Mouse (Mus musculus) olfactory bulb, adult 2 months (tissue): ENCODE measurements around the gene Chmp2a. TPM values are rescaled to one million over a fixed set of nuclear protein-coding genes. Genes with fewer than 3 reads are reported as not detected.
"Not testable (repeated sequence)": the region's sequence is repeated elsewhere in the genome, so short reads cannot be mapped to it uniquely, and the experiment has no call there.

Source experiments
- H3K27ac ChIP-seq: fragments of 200-500 bp; 2 replicates; pipeline ENCODE4 v1.5.1; 2012; ENCODE audit warnings: low read depth, low read length; ENCODE audit not compliant: insufficient read depth
- H3K4me1 ChIP-seq: fragments of 200-500 bp; 2 replicates; pipeline ENCODE4 v1.6.1; 2012; ENCODE audit warnings: low read length; ENCODE audit not compliant: control insufficient read depth, insufficient read depth
- H3K4me3 ChIP-seq: fragments of 200-500 bp; 2 replicates; pipeline ENCODE4 v1.5.1; 2012; ENCODE audit warnings: mild to moderate bottlenecking, low read depth, low read length, moderate library complexity; ENCODE audit not compliant: insufficient read depth
- CTCF ChIP-seq: fragments of 200-500 bp; IDR thresholded peaks from 2 replicates; pipeline ENCODE4 v1.5.1; 2012; ENCODE audit warnings: low read depth, mild to moderate bottlenecking, low read length, moderate library complexity; ENCODE audit not compliant: insufficient read depth
- POLR2A ChIP-seq: fragments of 200-500 bp; IDR thresholded peaks from 2 replicates; pipeline ENCODE4 v1.6.1; 2012; ENCODE audit warnings: mild to moderate bottlenecking, low read depth, low read length, moderate library complexity; ENCODE audit not compliant: insufficient read depth
- WGBS: fragments of 180-500 bp; shearing (Covaris S2); methylation state at CpG from one replicate; pipeline ENCODE4 v1.1.7; 2018; 5-methylcytosine and 5-hydroxymethylcytosine counted together
- polyA plus RNA-seq: library from polyadenylated mRNA; stranded (reverse); fragments of >200 nt; gene quantifications from 2 replicates; pipeline ENCODE4 v1.2.4, GENCODE M21; 2012; ENCODE audit warnings: low replicate concordance; ENCODE audit not compliant: missing spikeins, insufficient read depth, insufficient read length

Chmp2a gene
- polyA plus RNA-seq = not detected in 2 replicates

DNA sequence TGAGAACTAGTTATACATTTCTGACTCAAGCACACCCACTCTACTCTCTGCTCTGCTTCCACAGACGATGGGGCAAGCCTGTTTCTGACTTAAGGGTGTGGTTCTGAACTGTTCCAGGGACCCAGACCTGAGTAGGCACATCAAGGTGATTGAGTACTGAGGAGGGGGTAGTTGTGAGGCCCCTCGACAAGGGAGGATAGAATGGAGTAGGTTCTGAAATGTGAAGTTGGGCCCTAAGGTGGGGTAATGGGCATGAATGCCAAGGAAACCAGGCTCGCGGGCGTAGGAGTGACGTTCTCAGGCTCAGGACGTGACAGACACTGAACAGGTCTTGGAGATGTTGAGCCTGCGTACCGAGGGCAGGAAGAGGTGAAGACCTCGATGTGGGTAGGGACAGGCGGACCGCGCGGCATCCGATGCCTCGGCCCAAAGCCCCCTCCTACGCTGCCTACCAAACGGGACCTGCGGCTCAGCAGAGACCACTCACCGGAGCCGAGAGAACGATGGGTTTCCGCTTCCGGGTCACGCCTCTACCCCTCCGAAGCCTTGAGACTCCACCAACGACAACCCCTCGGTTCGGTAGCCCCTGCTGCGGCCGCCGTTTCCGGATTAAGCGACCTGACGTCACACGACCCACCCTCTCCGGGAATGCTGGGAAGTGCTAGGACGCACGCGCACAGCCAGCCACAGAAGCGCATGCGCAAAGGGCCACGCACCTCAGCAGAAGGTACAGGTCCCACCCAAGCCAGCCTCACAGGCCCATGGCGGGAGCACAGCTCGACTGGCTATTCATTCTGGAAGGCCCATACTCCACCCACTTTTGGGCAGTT lies at the start of gene Chmp2a:
Gene Chmp2a (minus strand): TSS at position 660 of the 830 bp plus-strand sequence.
- WGBS = under 1% methylated on average over 45 of the region's 45 CpGs
- H3K27ac ChIP-seq = peak within 1 kb of the TSS; percentile 87
- peaks cover 17% of the 10 kb centered on the region for H3K4me1 ChIP-seq
- peak within 1 kb of the TSS; percentile 88 for H3K4me3 ChIP-seq
- TF ChIP-seq POLR2A (peak; percentile 72), CTCF (no peak)

DNA sequence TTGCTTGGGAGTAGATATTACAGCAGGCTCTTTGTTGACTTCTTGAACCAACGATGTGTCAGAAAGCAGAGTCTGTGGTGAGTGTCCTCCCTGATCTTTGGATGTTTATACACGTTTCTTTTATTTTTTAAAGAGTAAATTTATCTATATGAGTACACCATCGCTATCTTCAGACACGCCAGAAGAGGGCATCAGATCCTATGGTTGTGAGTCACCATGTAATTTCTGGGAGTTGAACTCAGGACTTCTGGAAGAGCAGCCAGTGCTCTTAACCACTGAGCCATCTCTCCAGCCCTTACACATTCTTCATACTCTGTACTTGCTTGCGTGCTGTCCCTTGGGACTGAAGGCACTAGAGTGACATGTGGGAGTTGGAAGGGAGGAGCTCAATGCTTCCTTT lies 37.7 kb upstream of the Chmp2a start:
- TF ChIP-seq POLR2A = no peak
- Histone ChIP-seq H3K4me3 (no peak overlapping the region), H3K27ac (no peak overlapping the region), H3K4me1 (no peaks in the 10 kb centered on the region)
- 61% methylated on average over 5 of the region's 5 CpGs for WGBS

DNA sequence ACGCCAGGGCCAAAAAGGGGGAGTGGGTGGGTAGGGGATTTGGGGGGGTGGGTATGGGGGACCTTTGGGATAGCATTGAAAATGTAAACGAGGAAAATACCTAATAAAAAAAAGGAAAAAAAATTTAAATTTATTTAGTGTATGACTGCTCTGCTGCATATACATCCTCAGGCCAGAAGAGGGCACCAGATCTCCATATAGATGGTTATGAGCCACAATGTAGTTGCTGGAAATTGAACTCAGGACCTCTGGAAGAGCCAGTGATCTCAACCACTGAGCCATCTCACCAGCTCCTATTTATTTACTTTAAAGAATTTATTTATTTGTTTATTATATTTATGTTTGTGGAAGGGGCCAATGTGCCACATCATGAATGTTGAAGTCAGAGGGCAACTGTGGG lies 28.8 kb upstream of the Chmp2a start:
- H3K27ac ChIP-seq, H3K4me1 ChIP-seq, H3K4me3 ChIP-seq: not testable (repeated sequence)
- WGBS = 52% methylated on average over 2 of the region's 2 CpGs

DNA sequence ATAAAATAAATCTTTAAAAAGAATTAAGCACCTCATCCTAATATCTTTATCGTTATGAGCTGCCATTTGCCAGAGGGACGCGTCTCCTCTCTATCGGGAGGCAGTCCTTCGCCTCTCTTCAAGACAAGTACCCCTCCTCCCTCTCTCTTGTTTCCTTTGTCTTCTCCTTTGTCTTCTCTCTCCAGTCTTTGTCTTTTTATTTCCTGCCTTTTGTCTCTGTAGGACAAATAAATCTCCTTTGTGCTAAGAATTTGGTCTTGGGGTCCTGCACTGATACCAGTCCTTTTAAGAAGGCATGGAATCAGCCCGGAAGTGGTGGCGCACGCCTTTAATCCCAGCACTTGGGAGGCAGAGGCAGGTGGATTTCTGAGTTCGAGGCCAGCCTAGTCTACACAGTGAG lies 24.9 kb upstream of the Chmp2a start:
- TF ChIP-seq POLR2A (no peak), CTCF (no peak)
- WGBS = 88% methylated on average over 9 of the region's 9 CpGs
- Histone ChIP-seq H3K4me3 (no peak overlapping the region), H3K4me1 (no peaks in the 10 kb centered on the region), H3K27ac (no peak overlapping the region)

DNA sequence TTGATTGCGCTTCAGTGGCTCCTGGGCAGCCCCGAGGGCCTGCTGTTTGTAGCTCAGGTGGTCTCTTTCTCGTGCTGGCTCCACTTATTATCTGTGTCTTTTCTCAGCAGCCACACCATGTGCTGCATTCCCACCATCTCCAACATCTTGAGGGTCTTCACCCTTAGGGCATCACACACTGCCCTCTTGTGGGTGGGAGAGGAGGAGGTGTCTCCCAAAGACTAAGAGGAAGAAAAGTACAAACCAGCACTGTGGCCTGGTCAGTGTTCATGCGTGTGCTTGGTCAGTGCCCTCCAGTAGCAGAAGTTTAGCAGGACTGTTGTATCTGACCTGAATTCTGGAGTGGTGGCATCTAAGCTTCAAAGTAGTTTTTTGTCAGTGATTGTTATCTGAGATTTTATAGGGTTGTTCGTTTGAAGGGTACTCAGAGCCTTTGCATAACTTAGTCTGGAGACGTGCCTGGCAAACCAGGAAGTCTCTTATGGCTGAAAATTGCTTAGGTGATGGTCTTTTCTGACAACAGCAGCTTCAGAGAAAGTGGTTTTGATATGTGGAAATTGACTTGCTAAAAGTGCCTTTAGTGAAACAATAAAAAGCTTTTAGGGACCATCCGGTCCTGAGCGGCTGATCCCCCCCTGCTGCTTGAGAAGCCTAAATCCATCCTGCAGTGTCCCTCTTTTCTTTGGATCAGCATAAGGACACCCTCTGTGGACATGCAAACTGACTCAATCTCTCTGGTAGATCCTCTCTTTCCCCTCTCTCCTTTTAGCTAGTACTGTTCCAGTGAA lies 22.5 kb upstream of the Chmp2a start:
- TF ChIP-seq POLR2A (no peak), CTCF (no peak)
- H3K4me1 ChIP-seq = no peaks in the 10 kb centered on the region
- no peak overlapping the region for H3K27ac ChIP-seq
- H3K4me3 ChIP-seq = no peak overlapping the region
- 57% methylated on average over 8 of the region's 8 CpGs for WGBS

DNA sequence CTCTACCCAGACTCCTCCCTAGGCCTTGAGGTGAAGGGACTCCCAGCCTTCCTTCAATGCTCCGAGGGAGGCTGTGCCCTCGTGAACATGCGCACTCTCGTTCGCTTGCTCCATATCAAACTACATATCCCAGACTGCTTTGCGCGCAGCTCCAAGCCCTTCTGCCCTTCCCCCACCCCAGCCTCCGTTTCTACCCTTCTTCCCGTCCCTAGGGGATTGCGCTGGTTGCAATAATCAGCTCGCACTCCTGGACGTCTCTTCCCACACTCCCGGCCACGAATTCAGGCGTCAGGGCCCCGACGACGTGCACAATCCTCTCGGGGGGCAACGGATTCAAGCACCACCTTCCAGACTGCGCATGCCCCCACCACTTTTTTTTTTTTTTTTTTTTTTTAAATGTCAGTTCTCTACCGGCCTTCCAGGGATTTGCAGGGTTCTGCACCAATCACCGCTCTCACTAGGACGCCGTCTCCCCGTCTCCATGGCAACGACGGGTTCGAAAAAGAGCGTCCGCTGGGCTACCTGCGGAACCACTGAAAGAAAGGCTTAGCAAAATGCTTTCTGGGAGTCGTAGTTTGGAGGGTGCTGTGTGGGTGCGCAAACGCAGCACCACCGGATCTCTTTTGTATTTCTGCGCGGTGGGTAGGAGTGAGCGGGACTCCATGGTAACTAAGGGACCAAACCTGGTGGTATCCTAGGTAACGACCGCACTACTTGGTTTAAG lies 19.8 kb upstream of the Chmp2a start, which contains the start of gene Mzf1:
Gene Mzf1 (minus strand): TSS at position 478 of the 724 bp plus-strand sequence.
- H3K27ac ChIP-seq = peak within 1 kb of the TSS; percentile 98

DNA sequence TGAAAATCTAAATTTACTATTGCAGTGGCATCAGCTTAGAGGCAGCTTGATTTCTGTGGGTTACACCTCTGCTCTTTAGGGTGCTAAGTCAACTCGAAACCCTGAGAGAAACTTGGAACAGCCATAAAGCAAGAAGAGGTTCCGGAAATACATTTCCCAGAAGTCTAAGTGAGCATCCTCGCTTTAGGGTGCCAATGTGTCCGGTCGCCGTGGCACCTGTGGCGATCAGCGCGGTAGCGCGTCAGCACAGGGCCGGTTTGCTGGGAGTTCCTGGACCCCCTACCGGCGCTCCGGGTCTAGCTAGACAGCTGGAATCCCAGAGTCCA lies 19.3 kb upstream of the Chmp2a start:
- peak overlapping the region; percentile 83 for H3K4me3 ChIP-seq
- WGBS = under 1% methylated on average over 15 of the region's 15 CpGs
- no peak for TF ChIP-seq CTCF
- 0 out of 2 replicates have a peak, but pooled peaks have one; percentile 44 for TF ChIP-seq POLR2A
- H3K4me1 ChIP-seq = no peaks in the 10 kb centered on the region
- peak overlapping the region; percentile 98 for H3K27ac ChIP-seq

More for the DNA sequence above, 19.8 kb upstream of the Chmp2a start, which contains the start of gene Mzf1:
- TF ChIP-seq POLR2A (peak; percentile 40), CTCF (no peak)
- Histone ChIP-seq H3K4me1 (no peaks in the 10 kb centered on the region), H3K4me3 (peak within 1 kb of the TSS; percentile 83)
- WGBS = under 1% methylated on average over 41 of the region's 41 CpGs

DNA sequence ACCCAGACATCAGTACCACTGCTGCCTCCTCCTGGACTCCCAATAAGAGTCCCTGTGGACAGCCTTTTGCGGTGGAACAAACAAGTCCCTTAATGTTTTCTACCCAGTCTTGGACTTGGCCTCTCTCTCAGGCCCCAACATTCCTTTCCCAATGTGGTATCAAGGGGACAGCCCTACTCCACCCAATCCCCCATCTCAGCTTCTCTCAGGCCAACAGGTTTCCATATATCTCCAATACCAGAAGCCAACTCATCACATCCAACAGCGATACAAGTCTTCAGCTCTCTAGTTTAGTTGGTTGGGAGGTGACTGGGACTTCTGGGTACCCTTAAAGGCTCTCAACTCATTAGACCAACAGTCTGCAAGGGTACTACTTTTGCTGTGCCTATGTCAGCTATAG lies 18.9 kb upstream of the Chmp2a start:
- TF ChIP-seq CTCF = no peak
- TF ChIP-seq POLR2A = no peak
- H3K4me3 ChIP-seq = no peak overlapping the region
- H3K27ac ChIP-seq = no peak overlapping the region
- WGBS = 95% methylated on average over 2 of the region's 2 CpGs
- no peaks in the 10 kb centered on the region for H3K4me1 ChIP-seq
